Mouse (Mus musculus) T-helper 1 cell (primary cell): ENCODE measurements around the gene Vmn1r117.
"Not testable (repeated sequence)": the region's sequence is repeated elsewhere in the genome, so short reads cannot be mapped to it uniquely, and the experiment has no call there.

Experiments used
- in situ Hi-C: fragments of 300-600 bp; cut with MboI, MseI; formaldehyde crosslinking; loops from one replicate; pipeline ENCODE4 v1.15.1; 2025; ENCODE audit warnings: high pct_unique_total_duplicates

Gene Vmn1r117

DNA sequence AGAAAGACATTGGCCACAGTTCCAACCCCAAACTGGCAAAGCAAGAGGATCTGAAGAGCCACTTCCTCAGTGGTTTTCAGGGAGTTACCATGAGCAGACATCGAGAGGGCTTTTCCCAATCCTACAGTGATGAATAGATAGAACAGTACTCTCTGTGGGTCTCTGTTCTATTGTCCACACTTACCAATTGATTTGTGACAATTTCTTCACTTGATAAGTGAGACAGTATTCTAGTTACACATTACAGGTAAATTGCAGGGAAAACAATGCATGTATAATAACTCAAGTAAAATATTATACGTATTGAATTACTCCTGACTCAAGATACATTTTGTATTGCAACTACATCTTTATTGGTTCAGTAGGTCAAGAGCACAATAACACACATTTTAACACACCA lies at the start of gene Vmn1r117:
TSS of gene Vmn1r117 (minus strand) at position 101 of the 400 bp plus-strand sequence.
- in situ Hi-C loops, result not testable (repeated sequence)

DNA sequence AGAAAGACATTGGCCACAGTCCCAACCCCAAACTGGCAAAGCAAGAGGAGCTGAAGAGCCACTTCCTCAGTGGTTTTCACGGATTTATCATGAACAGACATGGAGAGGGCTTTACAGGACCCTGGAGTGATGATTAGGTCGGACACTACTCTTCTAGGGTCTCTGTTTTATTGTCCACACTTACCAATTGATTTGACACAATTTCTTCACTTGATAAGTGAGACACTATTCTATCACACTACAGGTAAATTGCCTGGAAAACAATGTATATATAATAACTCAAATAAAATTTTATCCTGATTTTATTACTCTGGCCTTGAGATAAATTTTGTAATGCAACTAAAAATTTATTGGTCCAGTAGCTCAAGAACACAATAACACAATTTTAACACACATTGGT lies 28.3 kb upstream of the Vmn1r117 start, which contains the start of gene Vmn1r118:
TSS of gene Vmn1r118 (minus strand) at position 101 of the 400 bp plus-strand sequence.
- in situ Hi-C loops, result not testable (repeated sequence)

DNA sequence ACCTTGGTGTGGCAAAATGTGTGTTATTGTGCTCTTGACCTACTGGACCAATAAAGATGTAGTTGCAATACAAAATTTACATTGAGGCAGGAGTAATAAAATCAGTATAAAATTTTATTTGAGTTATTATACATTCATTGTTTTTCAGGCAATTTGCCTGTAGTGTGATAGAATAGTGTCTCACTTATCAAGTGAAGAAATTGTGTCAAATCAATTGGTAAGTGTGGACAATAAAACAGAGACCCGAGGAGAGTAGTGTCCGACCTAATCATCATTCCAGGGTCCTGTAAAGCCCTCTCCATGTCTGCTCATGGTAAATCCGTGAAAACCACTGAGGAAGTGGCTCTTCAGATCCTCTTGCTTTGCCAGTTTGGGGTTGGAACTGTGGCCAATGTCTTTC lies 12.0 kb downstream of the Vmn1r117 start, which contains the start of gene Vmn1r116:
TSS of gene Vmn1r116 (plus strand) at position 301 of the 400 bp plus-strand sequence.
- in situ Hi-C loops, result not testable (repeated sequence)

- in situ Hi-C loops, result loop anchor here (25.0 kb wide), 1 partner anchor 683 kb away; the partner anchor contains the start of gene Vmn1r94
Measured at GRCm38 (mm10) chr7:20844885-20845284, 39.0 kb downstream of the Vmn1r117 start, which contains the start of gene Vmn1r115. Gene Vmn1r115 (minus strand): TSS chr7:20844985.
